Mouse (Mus musculus): Measurements from ENCODE around the gene Ubr3. TPM values are rescaled to one million over a fixed set of nuclear protein-coding genes. Genes with fewer than 3 reads are reported as not detected.

The Ubr3 gene
- polyA plus RNA-seq, 1 experiment from 2014 or later, result 9.2 TPM

DNA sequence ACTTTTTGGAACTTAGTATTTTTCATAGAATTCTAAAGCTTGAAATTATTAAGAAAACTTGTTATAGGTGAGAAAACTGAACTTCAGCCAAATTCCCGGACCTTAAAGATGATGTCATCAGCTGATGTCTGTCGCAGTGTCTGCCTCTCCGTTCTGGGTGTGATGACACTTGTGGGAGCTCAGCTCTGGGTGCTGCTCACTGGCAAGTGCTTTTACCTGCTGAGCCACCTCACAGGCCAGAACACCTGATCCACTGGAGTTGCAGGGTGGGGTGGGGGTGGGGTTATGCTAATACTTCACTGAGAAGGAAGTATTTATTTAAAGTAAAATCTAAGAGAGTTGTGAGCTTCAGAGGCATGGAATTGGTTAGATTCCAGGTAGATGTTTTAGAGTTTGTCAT, 20.3 kb downstream of the Ubr3 start:
- 82% methylated on average over 3 of the region's 3 CpGs for WGBS (ENCODE audit: insufficient replicate concordance)

DNA sequence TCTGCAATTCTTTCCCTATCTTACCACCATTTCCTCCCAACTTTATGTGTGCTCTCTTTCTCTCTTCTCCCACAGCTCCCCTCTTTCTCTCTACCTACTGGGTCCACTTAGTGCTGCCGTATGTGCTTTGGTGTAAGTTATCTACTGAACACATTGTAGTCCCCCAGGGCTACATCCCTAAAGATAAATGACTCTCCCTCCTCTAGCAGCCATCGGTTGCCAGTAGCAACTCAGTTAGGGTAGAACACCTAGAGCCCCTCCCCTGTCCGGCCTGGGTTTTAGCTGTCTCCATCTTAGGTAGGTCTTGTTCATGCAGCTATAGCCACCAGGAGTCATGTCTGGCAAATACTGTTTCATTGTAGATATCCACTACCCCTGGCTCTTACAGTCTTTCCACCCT, 27.9 kb downstream of the Ubr3 start:
- H3K9me3 ChIP-seq (replicated peaks), result no peaks in the 10 kb centered on the region
- 26% methylated on average over 3 of the region's 3 CpGs for WGBS (ENCODE audit: insufficient replicate concordance)
- peak overlapping the region; percentile 35 for H3K4me2 ChIP-seq
- H3K9ac ChIP-seq, result no peak overlapping the region
- peaks cover 48% of the 10 kb centered on the region for H3K36me3 ChIP-seq
- H3K4me3 ChIP-seq, result no peak overlapping the region
- H3K27ac ChIP-seq, result peak overlapping the region; percentile 23; the same call in 1 of the 2 replicates
- ATAC-seq, result peak; percentile 95
- no peaks in the 10 kb centered on the region for H3K27me3 ChIP-seq (replicated peaks)
- H3K4me1 ChIP-seq, result peaks cover 18% of the 10 kb centered on the region

More for the DNA sequence above, 20.3 kb downstream of the Ubr3 start:
- no peaks in the 10 kb centered on the region for H3K27me3 ChIP-seq (replicated peaks)
- H3K9ac ChIP-seq, result no peak overlapping the region
- H3K27ac ChIP-seq, result no peak overlapping the region
- no peak for ATAC-seq
- no peak overlapping the region for H3K4me2 ChIP-seq
- H3K4me3 ChIP-seq, result no peak overlapping the region
- H3K36me3 ChIP-seq, result peaks cover 43% of the 10 kb centered on the region
- H3K9me3 ChIP-seq (replicated peaks), result no peaks in the 10 kb centered on the region
- peaks cover 7% of the 10 kb centered on the region; the same call in 1 of the 2 replicates for H3K4me1 ChIP-seq

DNA sequence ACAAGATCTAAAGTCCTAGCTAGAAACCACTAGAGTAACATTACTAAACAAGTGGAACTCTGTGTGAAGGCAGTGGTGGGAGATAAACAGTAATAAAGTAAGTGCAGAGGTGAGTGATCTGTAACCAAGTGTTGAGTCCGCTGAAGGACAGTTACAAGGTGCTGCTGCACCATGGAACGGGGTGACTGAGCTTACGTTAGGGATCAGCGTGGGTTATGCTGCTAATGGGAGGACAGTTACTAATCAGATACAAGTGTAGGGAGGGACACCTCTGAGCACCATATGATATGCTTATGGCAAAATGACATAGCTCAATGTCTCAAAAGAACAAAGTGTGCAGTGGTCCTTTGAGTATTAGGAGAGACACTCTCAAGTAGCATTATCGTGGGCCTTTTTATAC, 39.3 kb downstream of the Ubr3 start:
- WGBS (ENCODE audit: insufficient replicate concordance), result 71% methylated on average over 5 of the region's 5 CpGs

DNA sequence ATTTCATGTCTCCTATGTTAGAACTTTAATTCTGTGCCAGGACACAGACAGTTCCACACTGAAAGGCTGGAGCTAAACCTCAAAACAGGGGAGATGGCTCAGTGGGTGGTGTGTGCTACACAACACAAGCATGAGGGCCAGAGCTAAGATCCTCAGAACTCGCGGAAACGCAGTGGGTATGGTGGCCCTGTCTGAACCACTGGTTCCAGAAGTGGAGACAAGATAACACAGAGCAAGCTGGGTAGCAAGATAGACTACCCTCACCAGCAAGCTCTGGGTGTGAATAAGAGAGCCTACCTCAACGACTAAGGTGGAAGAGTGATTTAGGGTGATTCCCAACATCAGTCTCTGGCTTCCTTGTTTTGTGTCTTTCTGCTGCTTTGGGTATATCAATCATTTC, 42.2 kb downstream of the Ubr3 start:
- H3K9me3 ChIP-seq (replicated peaks), result no peaks in the 10 kb centered on the region
- ATAC-seq, result peak; percentile 100
- peak overlapping the region; percentile 33 for H3K4me2 ChIP-seq
- H3K27ac ChIP-seq, result peak overlapping the region; percentile 74
- H3K27me3 ChIP-seq (replicated peaks), result no peaks in the 10 kb centered on the region
- peaks cover 39% of the 10 kb centered on the region for H3K36me3 ChIP-seq
- H3K9ac ChIP-seq, result no peak overlapping the region
- WGBS (ENCODE audit: insufficient replicate concordance), result 19% methylated on average over 4 of the region's 4 CpGs
- H3K4me1 ChIP-seq, result peaks cover 25% of the 10 kb centered on the region
- no peak overlapping the region for H3K4me3 ChIP-seq

More for the DNA sequence above, 39.3 kb downstream of the Ubr3 start:
- Histone ChIP-seq H3K27me3 (replicated peaks) (no peaks in the 10 kb centered on the region), H3K4me2 (no peak overlapping the region), H3K27ac (no peak overlapping the region), H3K9me3 (replicated peaks) (no peaks in the 10 kb centered on the region), H3K9ac (no peak overlapping the region), H3K4me1 (peaks cover 25% of the 10 kb centered on the region), H3K4me3 (no peak overlapping the region), H3K36me3 (peaks cover 45% of the 10 kb centered on the region)
- peak; percentile 43; the same call in 1 of the 2 replicates for ATAC-seq

DNA sequence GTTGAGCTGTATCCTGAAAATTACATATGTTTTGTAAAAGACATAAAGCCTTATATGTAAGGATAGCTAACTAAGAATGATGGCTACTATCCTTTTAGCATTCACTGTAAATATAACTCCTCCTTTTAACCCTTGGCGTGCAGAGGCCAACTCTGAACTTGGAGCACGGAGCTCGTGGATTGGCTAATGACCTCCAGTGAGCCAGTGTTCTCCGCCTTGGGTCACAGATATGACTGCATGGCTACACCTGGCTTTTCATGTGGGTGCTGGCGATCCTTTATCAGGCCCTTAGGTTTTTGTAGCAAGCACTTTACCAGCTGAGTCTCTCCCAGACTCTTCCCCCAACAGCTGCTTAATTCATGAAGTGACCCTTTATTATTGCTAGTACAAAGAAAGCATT, 42.6 kb downstream of the Ubr3 start:
- peaks cover 25% of the 10 kb centered on the region for H3K4me1 ChIP-seq
- peaks cover 36% of the 10 kb centered on the region for H3K36me3 ChIP-seq
- peak overlapping the region; percentile 33 for H3K4me2 ChIP-seq
- peak; percentile 50 for ATAC-seq
- no peak overlapping the region for H3K9ac ChIP-seq
- H3K27me3 ChIP-seq (replicated peaks), result no peaks in the 10 kb centered on the region
- WGBS (ENCODE audit: insufficient replicate concordance), result 65% methylated on average over 5 of the region's 5 CpGs
- H3K4me3 ChIP-seq, result no peak overlapping the region
- H3K9me3 ChIP-seq (replicated peaks), result no peaks in the 10 kb centered on the region
- peak overlapping the region; percentile 74 for H3K27ac ChIP-seq

DNA sequence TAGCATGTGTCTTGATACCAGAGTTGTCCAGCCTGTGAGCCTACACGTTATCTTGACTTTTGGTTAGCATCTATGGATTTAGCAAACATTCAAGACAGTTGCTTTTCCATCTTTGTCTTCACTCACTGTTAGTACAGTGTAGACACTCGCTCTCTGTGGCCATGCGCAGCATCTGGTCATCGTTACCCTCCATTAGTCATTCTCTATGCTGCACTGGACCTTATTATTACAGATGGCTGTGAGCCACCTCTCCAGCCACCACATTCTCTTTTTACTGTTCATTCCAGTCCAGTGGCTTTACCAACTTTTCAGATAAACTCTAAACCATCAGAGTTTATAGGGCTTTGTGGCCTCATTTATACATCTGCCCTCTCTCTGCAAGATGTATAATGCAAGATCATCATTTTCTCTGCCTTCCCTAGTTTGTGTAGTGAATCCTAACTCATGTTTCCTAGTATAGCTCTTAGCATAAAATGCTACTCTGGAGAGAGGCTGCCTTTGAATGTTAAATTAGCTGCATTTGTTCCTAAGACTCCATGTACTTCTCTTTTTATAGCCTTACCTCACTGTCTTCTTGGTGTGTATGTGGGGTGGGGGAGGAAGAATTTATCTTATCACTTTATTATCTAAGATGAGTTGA, 44.5 kb downstream of the Ubr3 start:
- Histone ChIP-seq H3K4me2 (no peak overlapping the region), H3K27ac (no peak overlapping the region), H3K4me1 (peaks cover 21% of the 10 kb centered on the region), H3K9ac (no peak overlapping the region), H3K4me3 (no peak overlapping the region), H3K9me3 (replicated peaks) (no peaks in the 10 kb centered on the region), H3K27me3 (replicated peaks) (no peaks in the 10 kb centered on the region), H3K36me3 (peaks cover 31% of the 10 kb centered on the region)
- WGBS (ENCODE audit: insufficient replicate concordance), result 87% methylated on average over 4 of the region's 4 CpGs
- ATAC-seq, result no peak

DNA sequence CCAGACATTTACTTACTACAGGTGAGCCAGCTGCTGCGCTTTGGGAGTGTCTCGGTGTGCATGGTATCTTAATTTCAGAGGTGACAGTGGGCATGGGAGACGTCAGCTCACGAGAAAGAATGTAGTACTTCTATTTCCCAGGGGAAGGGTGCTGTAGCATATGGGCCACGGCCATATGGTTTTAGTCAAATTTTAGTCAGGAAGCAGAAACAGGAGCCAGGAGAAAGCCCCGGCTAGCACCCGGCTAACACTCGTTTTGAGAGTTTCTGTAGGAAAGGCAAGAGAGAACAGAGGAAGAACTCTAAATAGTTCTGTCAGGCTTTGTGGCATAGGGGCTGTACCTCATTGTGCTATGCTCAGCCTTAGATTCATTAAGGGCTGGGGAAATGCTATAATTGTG, 55.8 kb downstream of the Ubr3 start:
- H3K27ac ChIP-seq, result no peak overlapping the region
- 78% methylated on average over 8 of the region's 8 CpGs for WGBS (ENCODE audit: insufficient replicate concordance)
- H3K4me2 ChIP-seq, result no peak overlapping the region
- peaks cover 61% of the 10 kb centered on the region for H3K36me3 ChIP-seq
- H3K4me1 ChIP-seq, result peaks cover 3% of the 10 kb centered on the region; the same call in 1 of the 2 replicates
- H3K9ac ChIP-seq, result no peak overlapping the region
- ATAC-seq, result no peak
- H3K4me3 ChIP-seq, result no peak overlapping the region
- no peaks in the 10 kb centered on the region for H3K27me3 ChIP-seq (replicated peaks)
- H3K9me3 ChIP-seq (replicated peaks), result no peaks in the 10 kb centered on the region

DNA sequence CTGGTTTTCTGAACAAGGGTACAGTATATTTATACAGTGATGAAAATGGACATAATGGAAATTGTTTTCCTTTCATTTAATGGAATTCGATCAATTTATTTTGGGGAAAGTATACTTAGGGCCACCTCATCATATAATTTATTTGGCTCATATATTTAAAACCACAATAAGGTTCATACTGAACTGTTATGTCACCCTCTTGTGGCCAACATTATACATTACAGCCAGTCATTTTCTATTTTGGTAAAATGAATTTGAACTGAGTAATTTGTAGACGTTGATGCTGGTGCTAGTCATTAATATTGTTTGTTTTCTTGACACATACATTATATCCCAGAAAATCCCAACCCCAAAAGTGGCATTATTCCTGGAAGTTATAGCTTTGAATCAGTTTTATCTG, 58.6 kb downstream of the Ubr3 start:
- H3K4me3 ChIP-seq, result no peak overlapping the region
- ATAC-seq, result no peak
- 27% methylated on average over 2 of the region's 2 CpGs for WGBS (ENCODE audit: insufficient replicate concordance)
- no peak overlapping the region for H3K4me2 ChIP-seq
- no peak overlapping the region for H3K27ac ChIP-seq
- peaks cover 50% of the 10 kb centered on the region for H3K36me3 ChIP-seq
- no peaks in the 10 kb centered on the region for H3K9me3 ChIP-seq (replicated peaks)
- H3K4me1 ChIP-seq, result peaks cover 3% of the 10 kb centered on the region; the same call in 1 of the 2 replicates
- no peaks in the 10 kb centered on the region for H3K27me3 ChIP-seq (replicated peaks)
- H3K9ac ChIP-seq, result no peak overlapping the region

DNA sequence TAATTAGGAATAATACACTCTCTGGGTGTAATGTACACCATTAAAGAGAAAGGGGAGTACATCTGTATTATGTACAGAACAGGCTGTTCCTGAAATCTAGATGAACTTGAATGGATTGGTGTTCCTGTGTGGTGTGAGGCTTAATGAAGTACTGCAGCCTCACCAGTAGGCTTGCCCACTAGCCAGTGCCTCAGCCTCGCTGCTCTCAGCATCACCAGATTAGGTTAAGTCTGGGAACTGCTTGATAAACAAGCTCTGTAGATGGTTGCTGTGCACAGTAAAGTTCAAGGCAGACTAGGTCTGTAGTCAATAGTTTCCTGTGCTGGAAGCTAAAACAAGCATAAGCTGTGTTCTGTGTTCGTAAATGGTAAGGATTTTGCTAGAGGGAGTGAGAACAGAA, 60.6 kb downstream of the Ubr3 start:
- Histone ChIP-seq H3K9me3 (replicated peaks) (no peaks in the 10 kb centered on the region), H3K4me2 (no peak overlapping the region), H3K9ac (no peak overlapping the region), H3K27me3 (replicated peaks) (no peaks in the 10 kb centered on the region), H3K27ac (no peak overlapping the region), H3K4me3 (no peak overlapping the region), H3K4me1 (peaks cover 3% of the 10 kb centered on the region; the same call in 1 of the 2 replicates), H3K36me3 (peaks cover 59% of the 10 kb centered on the region)
- ATAC-seq, result peak; percentile 68
- 70% methylated on average over 2 of the region's 2 CpGs for WGBS (ENCODE audit: insufficient replicate concordance)

DNA sequence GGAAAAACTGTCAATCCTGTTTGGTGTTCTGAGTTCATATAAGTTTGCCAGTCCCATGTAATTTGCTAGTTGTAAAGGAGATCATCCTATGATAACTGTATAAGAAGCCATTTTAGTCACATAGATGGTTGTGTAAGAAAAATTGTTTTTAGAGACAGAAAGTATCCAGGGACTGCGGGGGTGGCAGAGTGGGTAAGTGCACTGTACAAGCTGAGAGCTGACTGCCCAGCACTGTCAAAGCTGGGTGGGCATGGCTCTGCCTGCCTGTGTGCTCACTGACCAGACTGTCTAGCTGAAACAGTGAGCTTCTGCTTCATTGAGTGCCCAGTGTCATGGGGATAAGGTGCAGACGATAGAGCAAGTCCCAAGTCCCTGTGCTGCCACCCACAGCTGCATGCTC, 77.8 kb downstream of the Ubr3 start:
- H3K27me3 ChIP-seq (replicated peaks), result no peaks in the 10 kb centered on the region
- ATAC-seq, result no peak
- no peak overlapping the region for H3K9ac ChIP-seq
- no peaks in the 10 kb centered on the region for H3K9me3 ChIP-seq (replicated peaks)
- no peak overlapping the region for H3K4me2 ChIP-seq
- 79% methylated on average over 2 of the region's 2 CpGs for WGBS (ENCODE audit: insufficient replicate concordance)
- peaks cover 54% of the 10 kb centered on the region for H3K36me3 ChIP-seq
- H3K27ac ChIP-seq, result no peak overlapping the region
- no peaks in the 10 kb centered on the region for H3K4me1 ChIP-seq
- H3K4me3 ChIP-seq, result no peak overlapping the region

DNA sequence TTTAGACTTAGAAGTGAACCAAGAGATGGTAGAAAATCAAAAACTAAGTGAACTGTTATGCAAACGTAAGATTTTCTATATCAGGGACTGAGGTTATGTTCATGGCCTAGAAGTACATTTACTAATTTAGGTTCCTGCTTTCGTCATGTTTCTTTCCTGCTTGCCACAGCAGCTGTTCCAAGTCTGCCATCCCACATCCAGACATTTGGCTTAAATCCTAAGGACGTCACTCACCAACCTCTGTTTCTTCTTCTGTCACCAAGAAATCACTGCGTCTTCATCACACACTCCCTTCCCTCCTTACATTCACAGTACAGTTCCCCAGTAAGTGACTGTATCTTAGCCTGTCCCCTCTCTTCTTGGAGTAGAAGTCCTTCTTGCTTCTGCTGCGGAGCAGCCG, 92.2 kb downstream of the Ubr3 start:
- Histone ChIP-seq H3K27ac (no peak overlapping the region), H3K9me3 (replicated peaks) (no peaks in the 10 kb centered on the region), H3K4me2 (no peak overlapping the region), H3K36me3 (peaks cover 57% of the 10 kb centered on the region), H3K4me3 (no peak overlapping the region), H3K9ac (no peak overlapping the region), H3K4me1 (no peaks in the 10 kb centered on the region), H3K27me3 (replicated peaks) (no peaks in the 10 kb centered on the region)
- ATAC-seq, result no peak
- WGBS (ENCODE audit: insufficient replicate concordance), result 89% methylated on average over 6 of the region's 6 CpGs

DNA sequence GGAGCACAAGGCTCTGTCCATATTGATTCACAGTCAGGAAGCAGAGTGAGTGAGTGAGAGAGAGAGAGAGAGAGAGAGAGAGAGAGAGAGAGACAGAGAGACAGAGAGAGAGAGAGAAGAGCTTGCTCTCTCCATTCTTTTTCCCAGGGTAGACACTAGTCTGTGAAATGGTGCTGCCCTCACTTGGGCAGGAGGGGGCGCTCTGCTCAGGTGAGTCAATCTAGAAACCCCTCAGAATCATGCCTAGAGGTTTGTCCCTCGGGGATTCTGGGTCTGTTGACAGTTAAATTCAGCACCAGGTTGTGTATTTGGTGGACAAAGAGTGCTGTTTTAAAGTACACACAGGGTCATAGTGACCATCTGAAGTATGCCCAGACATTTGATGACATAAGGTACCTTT, 93.6 kb downstream of the Ubr3 start:
- Histone ChIP-seq H3K4me1 (peaks cover 9% of the 10 kb centered on the region; the same call in 1 of the 2 replicates), H3K4me3 (no peak overlapping the region), H3K9me3 (replicated peaks) (no peaks in the 10 kb centered on the region), H3K27me3 (replicated peaks) (no peaks in the 10 kb centered on the region), H3K9ac (no peak overlapping the region), H3K36me3 (peaks cover 55% of the 10 kb centered on the region), H3K27ac (no peak overlapping the region), H3K4me2 (no peak overlapping the region)
- ATAC-seq, result no peak
- 43% methylated on average over 2 of the region's 2 CpGs for WGBS (ENCODE audit: insufficient replicate concordance)

Measured in liver, embryonic 12.5 days (tissue).